Mouse (Mus musculus): ENCODE data around the gene Dnajc5. TPM values are rescaled to one million over a fixed set of nuclear protein-coding genes. Genes with fewer than 3 reads are reported as not detected.
A peak's percentile ranks its signal among the peaks of the same experiment; 100 is the strongest.

Dnajc5 gene
- 26.4 and 27.3 TPM in 2 replicates for polyA plus RNA-seq (2015; fragmentation: Nextera tagmentation; extraction: Ambion mirVana)

GRCm38 (mm10) chr2:181520118-181520935 lies at the start of gene Dnajc5:
Gene Dnajc5 (plus strand): TSS chr2:181520485.
- peaks cover 20% of the 10 kb centered on the region for H3K36me3 ChIP-seq (ENCODE audit: control insufficient read depth, insufficient read depth)
- ATAC-seq (ENCODE audit: low read depth) = peak; percentile 96
- WGBS (ENCODE audit: insufficient replicate concordance) = under 1% methylated on average over 69 of the region's 74 CpGs

GRCm38 (mm10) chr2:181471246-181471645 lies 49.0 kb upstream of the Dnajc5 start:
- H3K9me3 ChIP-seq (replicated peaks; ENCODE audit: control insufficient read depth, low read length) = no peaks in the 10 kb centered on the region
- H3K4me2 ChIP-seq (ENCODE audit: low read depth, low read length) = no peak overlapping the region
- 18% methylated on average over 5 of the region's 5 CpGs for WGBS (ENCODE audit: insufficient replicate concordance)
- no peak overlapping the region for H3K9ac ChIP-seq (ENCODE audit: low read depth, low read length)
- no peaks in the 10 kb centered on the region for H3K27me3 ChIP-seq (ENCODE audit: control insufficient read depth, insufficient read depth, low read depth, low read length)
- no peaks in the 10 kb centered on the region for H3K36me3 ChIP-seq (ENCODE audit: control insufficient read depth, insufficient read depth)
- H3K4me3 ChIP-seq (ENCODE audit: low read depth, low read length) = no peak overlapping the region
- ATAC-seq (ENCODE audit: low read depth) = 0 out of 2 replicates have a peak, but pooled peaks have one; percentile 21
- H3K27ac ChIP-seq (ENCODE audit: low read length) = no peak overlapping the region
- 0 out of 2 replicates have a peak, but pooled peaks cover 3% of the 10 kb centered on the region for H3K4me1 ChIP-seq (ENCODE audit: control insufficient read depth, low read depth, low read length)

More at GRCm38 (mm10) chr2:181520118-181520935, at the start of gene Dnajc5:
- Histone ChIP-seq H3K4me2 (ENCODE audit: low read depth, low read length) (peak within 1 kb of the TSS; percentile 85), H3K9me3 (replicated peaks; ENCODE audit: control insufficient read depth, low read length) (no peaks in the 10 kb centered on the region), H3K9ac (ENCODE audit: low read depth, low read length) (peak within 1 kb of the TSS; percentile 96), H3K4me1 (ENCODE audit: control insufficient read depth, low read depth, low read length) (peaks cover 31% of the 10 kb centered on the region), H3K4me3 (ENCODE audit: low read depth, low read length) (peak within 1 kb of the TSS; percentile 95), H3K27me3 (ENCODE audit: control insufficient read depth, insufficient read depth, low read depth, low read length) (no peaks in the 10 kb centered on the region), H3K27ac (ENCODE audit: low read length) (peak within 1 kb of the TSS; percentile 99)

- Histone ChIP-seq H3K4me1 (ENCODE audit: control insufficient read depth, low read depth, low read length) (0 out of 2 replicates have a peak, but pooled peaks cover 3% of the 10 kb centered on the region), H3K4me3 (ENCODE audit: low read depth, low read length) (no peak overlapping the region), H3K4me2 (ENCODE audit: low read depth, low read length) (no peak overlapping the region), H3K27me3 (ENCODE audit: control insufficient read depth, insufficient read depth, low read depth, low read length) (no peaks in the 10 kb centered on the region), H3K9me3 (replicated peaks; ENCODE audit: control insufficient read depth, low read length) (no peaks in the 10 kb centered on the region), H3K36me3 (ENCODE audit: control insufficient read depth, insufficient read depth) (no peaks in the 10 kb centered on the region), H3K27ac (ENCODE audit: low read length) (no peak overlapping the region), H3K9ac (ENCODE audit: low read depth, low read length) (no peak overlapping the region)
- ATAC-seq (ENCODE audit: low read depth) = no peak
- 76% methylated on average over 1 of the region's 1 CpGs for WGBS (ENCODE audit: insufficient replicate concordance)
These were observed 47.9 kb upstream of the Dnajc5 start for GRCm38 (mm10) chr2:181472256-181472827.

- Histone ChIP-seq H3K4me1 (ENCODE audit: control insufficient read depth, low read depth, low read length) (peaks cover 23% of the 10 kb centered on the region), H3K27me3 (ENCODE audit: control insufficient read depth, insufficient read depth, low read depth, low read length) (no peaks in the 10 kb centered on the region), H3K9ac (ENCODE audit: low read depth, low read length) (peak overlapping the region; percentile 41; the same call in 1 of the 2 replicates), H3K36me3 (ENCODE audit: control insufficient read depth, insufficient read depth) (no peaks in the 10 kb centered on the region), H3K4me3 (ENCODE audit: low read depth, low read length) (no peak overlapping the region), H3K27ac (ENCODE audit: low read length) (no peak overlapping the region), H3K4me2 (ENCODE audit: low read depth, low read length) (peak overlapping the region; percentile 17; the same call in 1 of the 2 replicates), H3K9me3 (replicated peaks; ENCODE audit: control insufficient read depth, low read length) (no peaks in the 10 kb centered on the region)
- ATAC-seq (ENCODE audit: low read depth) = no peak
- WGBS (ENCODE audit: insufficient replicate concordance) = 11% methylated on average over 2 of the region's 2 CpGs
These were observed 37.2 kb upstream of the Dnajc5 start for GRCm38 (mm10) chr2:181483120-181483519.

GRCm38 (mm10) chr2:181483562-181484318 lies 36.5 kb upstream of the Dnajc5 start:
- peak overlapping the region; percentile 41; the same call in 1 of the 2 replicates for H3K9ac ChIP-seq (ENCODE audit: low read depth, low read length)
- ATAC-seq (ENCODE audit: low read depth) = peak; percentile 35; the same call in 1 of the 2 replicates
- peak overlapping the region; percentile 17; the same call in 1 of the 2 replicates for H3K4me2 ChIP-seq (ENCODE audit: low read depth, low read length)
- H3K4me1 ChIP-seq (ENCODE audit: control insufficient read depth, low read depth, low read length) = peaks cover 23% of the 10 kb centered on the region
- WGBS (ENCODE audit: insufficient replicate concordance) = 21% methylated on average over 7 of the region's 7 CpGs
- no peaks in the 10 kb centered on the region for H3K27me3 ChIP-seq (ENCODE audit: control insufficient read depth, insufficient read depth, low read depth, low read length)
- H3K9me3 ChIP-seq (replicated peaks; ENCODE audit: control insufficient read depth, low read length) = no peaks in the 10 kb centered on the region
- H3K36me3 ChIP-seq (ENCODE audit: control insufficient read depth, insufficient read depth) = no peaks in the 10 kb centered on the region
- no peak overlapping the region for H3K4me3 ChIP-seq (ENCODE audit: low read depth, low read length)
- no peak overlapping the region; the same call in 1 of the 2 replicates for H3K27ac ChIP-seq (ENCODE audit: low read length)

GRCm38 (mm10) chr2:181484456-181485233 lies 35.6 kb upstream of the Dnajc5 start:
- no peak overlapping the region for H3K4me2 ChIP-seq (ENCODE audit: low read depth, low read length)
- H3K9ac ChIP-seq (ENCODE audit: low read depth, low read length) = no peak overlapping the region
- peaks cover 23% of the 10 kb centered on the region for H3K4me1 ChIP-seq (ENCODE audit: control insufficient read depth, low read depth, low read length)
- no peaks in the 10 kb centered on the region for H3K36me3 ChIP-seq (ENCODE audit: control insufficient read depth, insufficient read depth)
- H3K27me3 ChIP-seq (ENCODE audit: control insufficient read depth, insufficient read depth, low read depth, low read length) = no peaks in the 10 kb centered on the region
- H3K4me3 ChIP-seq (ENCODE audit: low read depth, low read length) = no peak overlapping the region
- 43% methylated on average over 6 of the region's 6 CpGs for WGBS (ENCODE audit: insufficient replicate concordance)
- no peaks in the 10 kb centered on the region for H3K9me3 ChIP-seq (replicated peaks; ENCODE audit: control insufficient read depth, low read length)
- ATAC-seq (ENCODE audit: low read depth) = no peak
- no peak overlapping the region for H3K27ac ChIP-seq (ENCODE audit: low read length)

GRCm38 (mm10) chr2:181485741-181486140 lies 34.5 kb upstream of the Dnajc5 start:
- Histone ChIP-seq H3K27ac (ENCODE audit: low read length) (no peak overlapping the region), H3K4me2 (ENCODE audit: low read depth, low read length) (no peak overlapping the region), H3K27me3 (ENCODE audit: control insufficient read depth, insufficient read depth, low read depth, low read length) (no peaks in the 10 kb centered on the region), H3K36me3 (ENCODE audit: control insufficient read depth, insufficient read depth) (no peaks in the 10 kb centered on the region), H3K9ac (ENCODE audit: low read depth, low read length) (no peak overlapping the region), H3K9me3 (replicated peaks; ENCODE audit: control insufficient read depth, low read length) (no peaks in the 10 kb centered on the region), H3K4me3 (ENCODE audit: low read depth, low read length) (no peak overlapping the region), H3K4me1 (ENCODE audit: control insufficient read depth, low read depth, low read length) (peaks cover 23% of the 10 kb centered on the region)
- 53% methylated on average over 1 of the region's 1 CpGs for WGBS (ENCODE audit: insufficient replicate concordance)
- ATAC-seq (ENCODE audit: low read depth) = no peak

All from liver, embryonic 16.5 days (tissue).